Mouse (Mus musculus) CH12.LX (cell line): ENCODE results near the gene Arhgef2.

Source experiments
- BHLHE40 ChIP-seq: IDR thresholded peaks from 2 replicates; pipeline ENCODE4 v1.6.1; 2011; ENCODE audit warnings: mild to moderate bottlenecking, low read depth, low read length, improper control_type of control experiment
- CTCF ChIP-seq, 2 experiments: IDR thresholded peaks in 1 of 2; conservative IDR thresholded peaks in 1 of 2; 2 replicates each; pipeline ENCODE4 v1.5.1; 2011 to 2012; ENCODE audit warnings: low read depth in 2 of 2, low read length in 2 of 2, improper control_type of control experiment in 1 of 2, inconsistent platforms in 1 of 2, mild to moderate bottlenecking in 1 of 2, moderate library complexity in 1 of 2
- ELF1 ChIP-seq: IDR thresholded peaks from 2 replicates; pipeline ENCODE4 v1.6.1; 2014; ENCODE audit warnings: low read depth, mild to moderate bottlenecking, inconsistent platforms, low read length, improper control_type of control experiment
- POLR2A ChIP-seq: IDR thresholded peaks from 2 replicates; pipeline ENCODE4 v1.6.1; 2011; ENCODE audit warnings: low read depth, mild to moderate bottlenecking, improper control_type of control experiment, low read length

DNA sequence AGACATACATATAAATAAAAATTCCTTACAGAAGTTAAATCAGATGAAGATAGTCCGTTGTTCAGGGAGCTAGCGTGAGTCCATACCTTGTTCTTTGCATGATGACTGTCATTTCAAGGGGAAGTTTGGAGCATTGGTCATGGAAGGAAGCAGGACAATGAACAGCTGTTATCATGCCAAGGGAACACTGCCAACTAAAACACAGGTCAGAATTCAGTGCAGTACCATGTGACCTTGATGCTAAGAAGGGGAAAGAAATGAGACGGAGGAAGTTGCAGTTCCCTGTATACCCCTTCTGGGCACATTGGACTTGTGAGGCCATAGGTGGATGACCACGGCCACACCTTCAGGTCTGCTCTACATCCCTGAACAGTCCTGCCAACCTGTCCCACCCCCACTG lies 48.9 kb downstream of the Arhgef2 start:
- TF ChIP-seq ELF1 (no peak), CTCF (conservative IDR thresholded peaks at IDR 0.05 in 1 of 2, IDR thresholded peaks at IDR 0.05 in 1 of 2; ENCODE audit: low read depth in 2 of 2, low read length in 2 of 2) (no peak), POLR2A (no peak), BHLHE40 (no peak)
